Mouse (Mus musculus): ENCODE data around the gene Rapgef4.

The Rapgef4 gene

GRCm38 (mm10) chr2:71982868-71983597 lies 2.0 kb downstream of the Rapgef4 start:
- DNase-seq (ENCODE audit: low spot score in 2 of 2): no peak

- no peak for DNase-seq (ENCODE audit: low spot score in 2 of 2)
These were observed 4.7 kb downstream of the Rapgef4 start for GRCm38 (mm10) chr2:71985730-71986129.

GRCm38 (mm10) chr2:71986276-71986848 lies 5.3 kb downstream of the Rapgef4 start:
- no peak for DNase-seq (ENCODE audit: low spot score in 2 of 2)

GRCm38 (mm10) chr2:71988572-71988971 lies 7.5 kb downstream of the Rapgef4 start:
- no peak for DNase-seq (ENCODE audit: low spot score in 2 of 2)

- DNase-seq (ENCODE audit: low spot score in 2 of 2): no peak
These were observed 11.1 kb downstream of the Rapgef4 start for GRCm38 (mm10) chr2:71992129-71992528.

GRCm38 (mm10) chr2:71993729-71994423 lies 12.8 kb downstream of the Rapgef4 start:
- DNase-seq (ENCODE audit: low spot score in 2 of 2): no peak

- DNase-seq (ENCODE audit: low spot score in 2 of 2): no peak
These were observed 17.5 kb downstream of the Rapgef4 start for GRCm38 (mm10) chr2:71998531-71998930.

GRCm38 (mm10) chr2:72000102-72000501 lies 19.1 kb downstream of the Rapgef4 start:
- no peak for DNase-seq (ENCODE audit: low spot score in 2 of 2)

- DNase-seq (ENCODE audit: low spot score in 2 of 2): no peak
These were observed 21.9 kb downstream of the Rapgef4 start for GRCm38 (mm10) chr2:72002843-72003370.

- DNase-seq (ENCODE audit: low spot score in 2 of 2): no peak
These were observed 22.9 kb downstream of the Rapgef4 start for GRCm38 (mm10) chr2:72003756-72004525.

- no peak for DNase-seq (ENCODE audit: low spot score in 2 of 2)
These were observed 24.0 kb downstream of the Rapgef4 start for GRCm38 (mm10) chr2:72005051-72005450.

- DNase-seq (ENCODE audit: low spot score in 2 of 2): no peak
These were observed 28.6 kb downstream of the Rapgef4 start for GRCm38 (mm10) chr2:72009446-72010218.

GRCm38 (mm10) chr2:72015366-72015765 lies 34.3 kb downstream of the Rapgef4 start:
- no peak for DNase-seq (ENCODE audit: low spot score in 2 of 2)

- DNase-seq (ENCODE audit: low spot score in 2 of 2): no peak
These were observed 35.0 kb downstream of the Rapgef4 start for GRCm38 (mm10) chr2:72016013-72016412.

- no peak for DNase-seq (ENCODE audit: low spot score in 2 of 2)
These were observed 36.1 kb downstream of the Rapgef4 start for GRCm38 (mm10) chr2:72017168-72017567.

- no peak for DNase-seq (ENCODE audit: low spot score in 2 of 2)
These were observed 37.7 kb downstream of the Rapgef4 start for GRCm38 (mm10) chr2:72018736-72019135.

GRCm38 (mm10) chr2:72020755-72021154 lies 39.7 kb downstream of the Rapgef4 start:
- DNase-seq (ENCODE audit: low spot score in 2 of 2): no peak

GRCm38 (mm10) chr2:72021440-72021839 lies 40.4 kb downstream of the Rapgef4 start:
- no peak for DNase-seq (ENCODE audit: low spot score in 2 of 2)

GRCm38 (mm10) chr2:72021845-72022244 lies 40.8 kb downstream of the Rapgef4 start:
- DNase-seq (ENCODE audit: low spot score in 2 of 2): no peak

GRCm38 (mm10) chr2:72023791-72024190 lies 42.8 kb downstream of the Rapgef4 start:
- no peak for DNase-seq (ENCODE audit: low spot score in 2 of 2)

GRCm38 (mm10) chr2:72025660-72026059 lies 44.6 kb downstream of the Rapgef4 start:
- no peak for DNase-seq (ENCODE audit: low spot score in 2 of 2)
